8 mouse cellular contexts compared by ENCODE assay signal in genomic region chr6:124662477-124663423, GRCm38 (mm10). TPM values are rescaled to one million over a fixed set of nuclear protein-coding genes. Genes with fewer than 3 reads are reported as not detected.
DNase-seq lines count a peak whose midpoint lies in the region; ATAC-seq and TF ChIP-seq lines count a peak whose summit lies in the region.

TSS of gene Lpcat3 (plus strand) at chr6:124663027.

- H3K4me3 ChIP-seq in G1E (ENCODE audit: low read depth, low read length), result peak within 1 kb of the TSS; percentile 89
- H3K4me3 ChIP-seq in forebrain, embryonic 16.5 days (replicated peaks; ENCODE audit: low read length), result peak within 1 kb of the TSS; percentile 72
- peak within 1 kb of the TSS; percentile 74 for H3K4me3 ChIP-seq in layer of hippocampus, adult 2 months
- peak within 1 kb of the TSS; percentile 58 for H3K4me3 ChIP-seq in lung, embryonic 14.5 days (ENCODE audit: low read depth, low read length)
- H3K4me3 ChIP-seq in olfactory bulb, adult 2 months (ENCODE audit: insufficient read depth, low read depth, low read length), result peak within 1 kb of the TSS; percentile 83
- peak within 1 kb of the TSS; percentile 94 for H3K4me3 ChIP-seq in thymus, adult 2 months (ENCODE audit: control insufficient read depth, insufficient read depth, low read length)

- TF ChIP-seq POLR2A in olfactory bulb, adult 2 months (IDR thresholded peaks at IDR 0.05; ENCODE audit: insufficient read depth, low read depth, low read length), result peak; percentile 62
- TF ChIP-seq POLR2A in thymus, adult 2 months (IDR thresholded peaks at IDR 0.05; ENCODE audit: control insufficient read depth, extremely low read depth, insufficient read depth, low read length, poor library complexity), result peak; percentile 77

- peak; percentile 89 for ATAC-seq in G1E (ENCODE audit: extremely low read depth, insufficient number of reproducible peaks, low FRiP score, poor library complexity, severe bottlenecking)
- ATAC-seq in forebrain, embryonic 16.5 days, result peak; percentile 96
- ATAC-seq in lung, embryonic 14.5 days (ENCODE audit: insufficient read depth), result peak; percentile 97

- intact Hi-C loops in heart, postnatal 36 days (cut with DNase I), result loop anchor here (2.0 to 5.0 kb wide), 3 partner anchors 50 to 94 kb away; partner anchors contain the start of genes Atn1, Emg1, Gm45234 and Grcc10

- peak; percentile 43; the same call in 1 of the 2 replicates for TF ChIP-seq CTCF in G1E (IDR thresholded peaks at IDR 0.05; ENCODE audit: low read depth, low read length)
- TF ChIP-seq CTCF in layer of hippocampus, adult 2 months (conservative IDR thresholded peaks at IDR 0.05), result peak; percentile 85
- peak; percentile 78 for TF ChIP-seq CTCF in lung, embryonic 14.5 days (IDR thresholded peaks at IDR 0.05; ENCODE audit: low read depth)
- peak; percentile 99 for TF ChIP-seq CTCF in olfactory bulb, adult 2 months (IDR thresholded peaks at IDR 0.05; ENCODE audit: insufficient read depth, low read depth, low read length)
- peak; percentile 97 for TF ChIP-seq CTCF in thymus, adult 2 months (IDR thresholded peaks at IDR 0.05; ENCODE audit: borderline replicate concordance, control insufficient read depth, extremely low read depth, insufficient read depth, low read length, poor library complexity)

- peaks cover 30% of the 10 kb centered on the region for H3K36me3 ChIP-seq in G1E (replicated peaks)
- H3K36me3 ChIP-seq in forebrain, embryonic 16.5 days (ENCODE audit: control insufficient read depth, insufficient read depth), result no peaks in the 10 kb centered on the region
- H3K36me3 ChIP-seq in lung, embryonic 14.5 days (ENCODE audit: insufficient read depth), result no peaks in the 10 kb centered on the region
- H3K36me3 ChIP-seq in thymus, adult 2 months (ENCODE audit: control insufficient read depth, insufficient read depth, low read length), result no peaks in the 10 kb centered on the region

- peak within 1 kb of the TSS; percentile 64 for H3K4me2 ChIP-seq in forebrain, embryonic 16.5 days (ENCODE audit: low read length)
- peak within 1 kb of the TSS; percentile 76 for H3K4me2 ChIP-seq in lung, embryonic 14.5 days

- H3K27ac ChIP-seq in forebrain, embryonic 16.5 days (ENCODE audit: low read length), result peak within 1 kb of the TSS; percentile 66
- H3K27ac ChIP-seq in layer of hippocampus, adult 2 months, result peak within 1 kb of the TSS; percentile 95
- peak within 1 kb of the TSS; percentile 80 for H3K27ac ChIP-seq in lung, embryonic 14.5 days (ENCODE audit: low read depth)
- peak within 1 kb of the TSS; percentile 13; the same call in 1 of the 2 replicates for H3K27ac ChIP-seq in olfactory bulb, adult 2 months (ENCODE audit: insufficient read depth, low read depth, low read length)
- H3K27ac ChIP-seq in thymus, adult 2 months (ENCODE audit: control insufficient read depth, insufficient read depth, low read length), result peak within 1 kb of the TSS; percentile 37; the same call in 1 of the 2 replicates

- H3K9ac ChIP-seq in forebrain, embryonic 16.5 days (replicated peaks; ENCODE audit: low read depth, low read length), result peak within 1 kb of the TSS; percentile 72
- peak within 1 kb of the TSS; percentile 61 for H3K9ac ChIP-seq in lung, embryonic 14.5 days

- DNase-seq in G1E (ENCODE audit: low spot score), result peak; percentile 97
- DNase-seq in cerebellum, adult 18-20 months, result peak; percentile 99
- DNase-seq in heart, postnatal 36 days, result peak; percentile 98 to 99
- DNase-seq in layer of hippocampus, adult 2 months (ENCODE audit: low spot score in 2 of 2), result peak; percentile 97
- peak; percentile 98 for DNase-seq in lung, embryonic 14.5 days
- DNase-seq in thymus, adult 2 months, result peak; percentile 100

- WGBS in forebrain, embryonic 16.5 days, result under 1% methylated on average over 69 of the region's 87 CpGs
- under 1% methylated on average over 75 of the region's 87 CpGs for WGBS in lung, embryonic 14.5 days
- WGBS in olfactory bulb, adult 2 months, result under 1% methylated on average over 87 of the region's 87 CpGs
- WGBS in thymus, adult 2 months, result under 1% methylated on average over 69 of the region's 87 CpGs

- no peaks in the 10 kb centered on the region for H3K9me3 ChIP-seq in G1E (replicated peaks)
- no peaks in the 10 kb centered on the region for H3K9me3 ChIP-seq in forebrain, embryonic 16.5 days (ENCODE audit: control insufficient read depth, low read length)
- H3K9me3 ChIP-seq in lung, embryonic 14.5 days (ENCODE audit: low read depth, low read length), result no peaks in the 10 kb centered on the region

- H3K4me1 ChIP-seq in G1E (ENCODE audit: insufficient read depth, low read depth, low read length), result peaks cover 45% of the 10 kb centered on the region
- peaks cover 12% of the 10 kb centered on the region for H3K4me1 ChIP-seq in forebrain, embryonic 16.5 days (replicated peaks; ENCODE audit: control insufficient read depth, insufficient read depth, low read length)
- no peaks in the 10 kb centered on the region for H3K4me1 ChIP-seq in lung, embryonic 14.5 days (ENCODE audit: insufficient read depth)
- peaks cover 9% of the 10 kb centered on the region for H3K4me1 ChIP-seq in olfactory bulb, adult 2 months (ENCODE audit: control insufficient read depth, insufficient read depth, low read length)
- peaks cover 26% of the 10 kb centered on the region for H3K4me1 ChIP-seq in thymus, adult 2 months (replicated peaks; ENCODE audit: control insufficient read depth, insufficient read depth, low read length)

- no peaks in the 10 kb centered on the region for H3K27me3 ChIP-seq in G1E (ENCODE audit: insufficient read depth, low read length)
- no peaks in the 10 kb centered on the region for H3K27me3 ChIP-seq in forebrain, embryonic 16.5 days (replicated peaks; ENCODE audit: control insufficient read depth, insufficient read depth, low read length)
- H3K27me3 ChIP-seq in lung, embryonic 14.5 days (ENCODE audit: insufficient read depth, low read length), result no peaks in the 10 kb centered on the region
- H3K27me3 ChIP-seq in thymus, adult 2 months (ENCODE audit: control insufficient read depth, insufficient read depth, low read length), result no peaks in the 10 kb centered on the region

RNA-seq across cellular contexts. Expression of gene Lpcat3, which starts in this region (rescaled TPM):
- total RNA-seq in G1E (2014; fragmentation: Nextera tagmentation) (108 and 198 TPM in 2 replicates), G1E (2017) (95.7 and 101 TPM in 2 replicates)
- 123 and 147 TPM in 2 replicates for polyA plus RNA-seq in G1E (2012)
- 35.9 and 36.7 TPM in 2 replicates for polyA plus RNA-seq in forebrain, embryonic 16.5 days (2015; fragmentation: Nextera tagmentation; extraction: Ambion mirVana)
- total RNA-seq in heart, postnatal 36 days (2021), result 10 to 100 TPM; 51.6 TPM
- 10 to 100 TPM; 31.0 to 32.6 TPM for total RNA-seq in layer of hippocampus, adult 2 months (2021)
- 50.3 and 53.1 TPM in 2 replicates for polyA plus RNA-seq in lung, embryonic 14.5 days (2014; fragmentation: Nextera tagmentation; extraction: Ambion mirVana)
- not detected in 2 replicates for polyA plus RNA-seq in olfactory bulb, adult 2 months (2012; ENCODE audit: insufficient read depth, insufficient read length, low replicate concordance, missing spikeins)
- 173 and 184 TPM in 2 replicates for polyA plus RNA-seq in thymus, adult 2 months (2012; rRNA removed)

Comparison
In these comparisons a context has a peak if more than half of its experiments do, and no peak if none do; other contexts are left out.
1. Peak in every context shown above with its lines: DNase-seq, ATAC-seq, H3K4me3 ChIP-seq and H3K27ac ChIP-seq.
2. RNA of gene Lpcat3 (polyA plus RNA-seq): 173 to 184 TPM in thymus, adult 2 months, 123 to 147 TPM in G1E, 50.3 to 53.1 TPM in lung, embryonic 14.5 days and 35.9 to 36.7 TPM in forebrain, embryonic 16.5 days; not detected in olfactory bulb, adult 2 months; every median in the first group is over 10 times any median in the second.
3. CTCF ChIP-seq: peak in every context shown above with its lines; median percentile 99 in olfactory bulb, adult 2 months; 97 in thymus, adult 2 months; 85 in layer of hippocampus, adult 2 months; 78 in lung, embryonic 14.5 days; 43 in G1E.
4. H3K27ac ChIP-seq: peak in every context shown above with its lines; median percentile 95 in layer of hippocampus, adult 2 months; 80 in lung, embryonic 14.5 days; 66 in forebrain, embryonic 16.5 days; 37 in thymus, adult 2 months; 13 in olfactory bulb, adult 2 months.